Mouse (Mus musculus) forebrain, embryonic 11.5 days (tissue): ENCODE measurements around the gene Epha10. TPM values are rescaled to one million over a fixed set of nuclear protein-coding genes. Genes with fewer than 3 reads are reported as not detected.

Source experiments
- ATAC-seq: fragments of 200-750 bp; cut with Nextera tagmentation; replicated peaks from 2 replicates; pipeline ENCODE4 v1.8.0; 2017; ENCODE audit warnings: moderate TSS enrichment; ENCODE audit not compliant: low FRiP score
- DNase-seq: peaks from one replicate; pipeline ENCODE4 v3.0.0-alpha.2; 2017; ENCODE audit warnings: low spot score
- H3K27ac ChIP-seq: fragments of 300-500 bp; sonication (generic); 2 replicates; pipeline ENCODE4 v1.5.1; 2014; ENCODE audit warnings: low read depth, low read length
- H3K27me3 ChIP-seq: fragments of 300-500 bp; sonication (generic); 2 replicates; pipeline ENCODE4 v1.6.1; 2014; ENCODE audit warnings: mild to moderate bottlenecking, low read length, mixed read lengths; ENCODE audit not compliant: control insufficient read depth, insufficient read depth
- H3K36me3 ChIP-seq: fragments of 300-500 bp; sonication (generic); 2 replicates; pipeline ENCODE4 v1.6.1; 2014; ENCODE audit warnings: mild to moderate bottlenecking, low read length, moderate library complexity, mixed read lengths; ENCODE audit not compliant: control insufficient read depth, insufficient read depth
- H3K4me1 ChIP-seq: fragments of 300-500 bp; sonication (generic); replicated peaks from 2 replicates; pipeline ENCODE4 v1.6.1; 2014; ENCODE audit warnings: low read length, mixed read lengths; ENCODE audit not compliant: control insufficient read depth, insufficient read depth
- H3K4me2 ChIP-seq: fragments of 300-500 bp; sonication (generic); 2 replicates; pipeline ENCODE4 v1.6.1; 2014; ENCODE audit warnings: low read depth, mild to moderate bottlenecking, low read length, moderate library complexity, mixed read lengths; ENCODE audit not compliant: severe bottlenecking
- H3K4me3 ChIP-seq: fragments of 300-500 bp; sonication (generic); 2 replicates; pipeline ENCODE4 v1.5.1; 2014; ENCODE audit warnings: low read depth, low read length
- H3K9ac ChIP-seq: fragments of 300-500 bp; sonication (generic); 2 replicates; pipeline ENCODE4 v1.6.1; 2014; ENCODE audit warnings: low read length
- H3K9me3 ChIP-seq: fragments of 300-500 bp; sonication (generic); 2 replicates; pipeline ENCODE4 v1.6.1; 2016; ENCODE audit warnings: low read length, mixed read lengths; ENCODE audit not compliant: control insufficient read depth
- WGBS: fragments of 180-500 bp; shearing (Covaris S2); extraction: QIAGEN DNeasy Blood & Tissue Kit; methylation state at CpG from one replicate; pipeline ENCODE4 v1.1.7; 2014; 5-methylcytosine and 5-hydroxymethylcytosine counted together
- polyA plus RNA-seq: library from polyadenylated mRNA; unstranded; fragments of >200 nt; fragmentation: Nextera tagmentation; extraction: Ambion mirVana; gene quantifications from 2 replicates; pipeline ENCODE4 v1.2.1, GENCODE M21; 2014

Epha10 gene
- polyA plus RNA-seq, result 1.5 and 1.6 TPM in 2 replicates

GRCm38 (mm10) chr4:124880599-124880998 lies at the start of gene Epha10:
Gene Epha10 (plus strand): TSS chr4:124880899.
- H3K4me1 ChIP-seq, result peaks cover 11% of the 10 kb centered on the region; the same call in 1 of the 2 replicates
- peak within 1 kb of the TSS; percentile 33; the same call in 1 of the 2 replicates for H3K9ac ChIP-seq
- no peaks in the 10 kb centered on the region for H3K9me3 ChIP-seq
- ATAC-seq, result no peak
- peaks cover 22% of the 10 kb centered on the region for H3K27me3 ChIP-seq
- 4% methylated on average over 11 of the region's 11 CpGs for WGBS
- peak within 1 kb of the TSS; percentile 46 for H3K4me3 ChIP-seq
- no peak for DNase-seq
- no peak within 1 kb of the TSS for H3K27ac ChIP-seq
- no peaks in the 10 kb centered on the region for H3K36me3 ChIP-seq
- H3K4me2 ChIP-seq, result peak within 1 kb of the TSS; percentile 75

- Histone ChIP-seq H3K9ac (no peak overlapping the region), H3K4me1 (no peaks in the 10 kb centered on the region), H3K4me2 (no peak overlapping the region), H3K36me3 (no peaks in the 10 kb centered on the region; the same call in 1 of the 2 replicates), H3K27ac (no peak overlapping the region), H3K4me3 (no peak overlapping the region), H3K27me3 (no peaks in the 10 kb centered on the region), H3K9me3 (no peaks in the 10 kb centered on the region)
- ATAC-seq (no peak), DNase-seq (no peak)
- 95% methylated on average over 10 of the region's 10 CpGs for WGBS
Measured at GRCm38 (mm10) chr4:124832796-124833195, 47.9 kb upstream of the Epha10 start.

GRCm38 (mm10) chr4:124838035-124838700 lies 42.5 kb upstream of the Epha10 start:
- H3K4me3 ChIP-seq, result no peak overlapping the region
- ATAC-seq (no peak), DNase-seq (no peak)
- H3K9me3 ChIP-seq, result no peaks in the 10 kb centered on the region
- no peak overlapping the region for H3K27ac ChIP-seq
- no peaks in the 10 kb centered on the region for H3K4me1 ChIP-seq
- H3K27me3 ChIP-seq, result no peaks in the 10 kb centered on the region
- no peak overlapping the region for H3K4me2 ChIP-seq
- H3K36me3 ChIP-seq, result peaks cover 10% of the 10 kb centered on the region; the same call in 1 of the 2 replicates
- no peak overlapping the region for H3K9ac ChIP-seq
- WGBS, result 92% methylated on average over 14 of the region's 14 CpGs

GRCm38 (mm10) chr4:124840998-124841397 lies 39.7 kb upstream of the Epha10 start:
- Histone ChIP-seq H3K36me3 (peaks cover 10% of the 10 kb centered on the region; the same call in 1 of the 2 replicates), H3K4me1 (no peaks in the 10 kb centered on the region), H3K27ac (no peak overlapping the region), H3K9me3 (no peaks in the 10 kb centered on the region), H3K9ac (no peak overlapping the region), H3K4me2 (no peak overlapping the region), H3K4me3 (no peak overlapping the region), H3K27me3 (no peaks in the 10 kb centered on the region)
- WGBS, result 100% methylated on average over 1 of the region's 1 CpGs
- ATAC-seq (no peak), DNase-seq (no peak)

- no peak overlapping the region for H3K9ac ChIP-seq
- no peaks in the 10 kb centered on the region for H3K9me3 ChIP-seq
- 54% methylated on average over 11 of the region's 11 CpGs for WGBS
- H3K27me3 ChIP-seq, result no peaks in the 10 kb centered on the region
- H3K36me3 ChIP-seq, result peaks cover 10% of the 10 kb centered on the region; the same call in 1 of the 2 replicates
- no peak overlapping the region for H3K4me3 ChIP-seq
- ATAC-seq (0 out of 2 replicates have a peak, but pooled peaks have one; percentile 50), DNase-seq (peak; percentile 72)
- H3K4me1 ChIP-seq, result no peaks in the 10 kb centered on the region
- no peak overlapping the region for H3K27ac ChIP-seq
- no peak overlapping the region for H3K4me2 ChIP-seq
Measured at GRCm38 (mm10) chr4:124843493-124843892, 37.2 kb upstream of the Epha10 start.

- WGBS, result 10% methylated on average over 8 of the region's 8 CpGs
- no peaks in the 10 kb centered on the region for H3K36me3 ChIP-seq
- peak; percentile 90 for DNase-seq
- H3K9me3 ChIP-seq, result no peaks in the 10 kb centered on the region
- ATAC-seq, result no peak
- H3K9ac ChIP-seq, result no peak overlapping the region
- H3K27me3 ChIP-seq, result no peaks in the 10 kb centered on the region
- H3K4me2 ChIP-seq, result no peak overlapping the region
- no peak overlapping the region for H3K4me3 ChIP-seq
- peaks cover 16% of the 10 kb centered on the region; the same call in 1 of the 2 replicates for H3K4me1 ChIP-seq
- no peak overlapping the region for H3K27ac ChIP-seq
Measured at GRCm38 (mm10) chr4:124847573-124847972, 33.1 kb upstream of the Epha10 start.

- 1% methylated on average over 24 of the region's 24 CpGs for WGBS
- peaks cover 16% of the 10 kb centered on the region; the same call in 1 of the 2 replicates for H3K4me1 ChIP-seq
- H3K36me3 ChIP-seq, result no peaks in the 10 kb centered on the region
- H3K27ac ChIP-seq, result peak overlapping the region; percentile 90
- ATAC-seq (peak; percentile 62), DNase-seq (no peak)
- H3K27me3 ChIP-seq, result no peaks in the 10 kb centered on the region
- peak overlapping the region; percentile 99 for H3K4me3 ChIP-seq
- no peaks in the 10 kb centered on the region for H3K9me3 ChIP-seq
- H3K9ac ChIP-seq, result peak overlapping the region; percentile 79
- peak overlapping the region; percentile 80 for H3K4me2 ChIP-seq
Measured at GRCm38 (mm10) chr4:124849631-124850260, 31.0 kb upstream of the Epha10 start.

- Histone ChIP-seq H3K4me3 (peak within 1 kb of the TSS; percentile 99), H3K36me3 (no peaks in the 10 kb centered on the region), H3K27ac (peak within 1 kb of the TSS; percentile 90), H3K27me3 (no peaks in the 10 kb centered on the region), H3K9me3 (no peaks in the 10 kb centered on the region), H3K4me1 (peaks cover 16% of the 10 kb centered on the region; the same call in 1 of the 2 replicates), H3K9ac (peak within 1 kb of the TSS; percentile 79), H3K4me2 (peak within 1 kb of the TSS; percentile 80)
- under 1% methylated on average over 75 of the region's 90 CpGs for WGBS
- peak; percentile 98 for DNase-seq
- peak; percentile 92 for ATAC-seq
Measured at GRCm38 (mm10) chr4:124850261-124850913, 30.3 kb upstream of the Epha10 start, which contains the start of gene Yrdc. Gene Yrdc (plus strand): TSS chr4:124850679.
